Mouse (Mus musculus) ES-Bruce4 (cell line): ENCODE results near the gene Fam241b.

Experiments used
- CTCF ChIP-seq: IDR thresholded peaks from one replicate; pipeline ENCODE4 v1.8.1; 2011; ENCODE audit warnings: low read depth, low read length
- EP300 ChIP-seq: IDR thresholded peaks from 2 replicates; pipeline ENCODE4 v1.6.1; 2011; ENCODE audit warnings: low read depth, low read length; ENCODE audit not compliant: insufficient read depth
- POLR2A ChIP-seq: IDR thresholded peaks from one replicate; pipeline ENCODE4 v1.8.1; 2011; ENCODE audit warnings: low read length; ENCODE audit not compliant: insufficient read depth

- TF ChIP-seq CTCF (no peak), POLR2A (no peak), EP300 (peak; percentile 88)
These were observed 82.6 kb downstream of the Fam241b start for GRCm38 (mm10) chr10:62060969-62061678.
